Mouse (Mus musculus) lung, adult 2 months (tissue): ENCODE measurements around the gene Atf7ip.

ENCODE experiments used
- CTCF ChIP-seq: fragments of 200-500 bp; IDR thresholded peaks from 2 replicates; pipeline ENCODE4 v1.5.1; 2011; ENCODE audit warnings: mild to moderate bottlenecking, low read length, control low read depth; ENCODE audit not compliant: insufficient read depth
- POLR2A ChIP-seq: fragments of 200-500 bp; IDR thresholded peaks from 2 replicates; pipeline ENCODE4 v1.6.1; 2011; ENCODE audit warnings: low read depth, mild to moderate bottlenecking, control low read depth, low read length, borderline replicate concordance; ENCODE audit errors: extremely low read depth

DNA sequence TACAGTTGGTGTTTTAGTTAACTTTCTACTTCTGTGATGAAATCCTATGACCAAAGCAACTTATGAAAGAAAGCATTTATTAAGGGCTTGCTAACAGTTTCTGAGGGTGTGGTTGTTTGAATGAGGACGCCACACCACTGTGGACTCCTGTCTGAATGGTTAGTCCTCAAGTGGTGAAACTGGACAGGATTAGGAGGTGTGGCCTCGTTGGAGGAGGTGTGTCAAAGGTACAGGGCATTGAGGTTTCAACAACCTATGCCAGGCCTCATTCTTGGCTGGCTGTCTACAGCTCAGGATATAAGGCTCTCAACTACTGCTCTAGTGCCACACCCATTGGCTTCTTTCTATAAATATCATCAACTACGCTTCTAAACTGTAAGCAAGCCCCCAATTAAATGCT lies 6.4 kb downstream of the Atf7ip start:
- TF ChIP-seq CTCF (no peak), POLR2A (no peak)
